Mouse (Mus musculus): Measurements from ENCODE around the gene Kctd21.

Kctd21 gene

GRCm38 (mm10) chr7:97391293-97392078 lies 59.4 kb downstream of the Kctd21 start:
- ChIA-PET CTCF (interaction anchor here in 1 of 4 experiments (0.7 kb wide), 1 partner anchor 61 kb away, joined by 11 read pairs; no protein-coding TSS in a partner anchor), POLR2A (interaction anchor here in 1 of 4 experiments (0.6 to 1.4 kb wide), 2 partner anchors 15 to 20 kb away, joined by 4 read pairs; partner anchors contain the start of gene Alg8)

GRCm38 (mm10) chr7:97392079-97392445 lies 59.9 kb downstream of the Kctd21 start:
- ChIA-PET CTCF (no interaction called here), POLR2A (no interaction called here)

DNA sequence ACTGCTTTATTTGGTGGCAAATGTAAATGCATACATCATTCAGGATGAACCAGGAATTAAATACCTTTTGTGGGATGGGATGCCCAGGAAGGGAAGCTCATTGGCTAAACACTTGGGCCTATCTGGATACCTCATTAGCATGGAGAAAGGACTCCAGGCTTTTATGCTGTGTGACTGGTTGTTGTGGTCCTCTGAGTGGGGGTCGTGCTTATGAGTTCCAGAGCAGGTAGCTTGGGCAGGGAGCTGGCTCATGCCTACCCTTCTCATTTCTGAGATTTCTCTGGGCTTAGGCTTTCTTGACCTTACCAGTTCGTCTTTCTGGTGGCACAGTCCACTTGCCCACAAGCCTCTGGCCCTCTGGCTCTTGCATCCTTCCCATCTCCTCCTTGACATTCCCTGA lies 62.2 kb downstream of the Kctd21 start:
- POLR2A ChIA-PET, result interaction anchor here in 2 of 4 experiments (0.9 to 3.4 kb wide), 3 partner anchors 14 to 23 kb away, joined by 3 to 15 read pairs (median 10); partner anchors contain the start of gene Alg8 (in 2 of the 2)
- CTCF ChIA-PET, result no interaction called here

DNA sequence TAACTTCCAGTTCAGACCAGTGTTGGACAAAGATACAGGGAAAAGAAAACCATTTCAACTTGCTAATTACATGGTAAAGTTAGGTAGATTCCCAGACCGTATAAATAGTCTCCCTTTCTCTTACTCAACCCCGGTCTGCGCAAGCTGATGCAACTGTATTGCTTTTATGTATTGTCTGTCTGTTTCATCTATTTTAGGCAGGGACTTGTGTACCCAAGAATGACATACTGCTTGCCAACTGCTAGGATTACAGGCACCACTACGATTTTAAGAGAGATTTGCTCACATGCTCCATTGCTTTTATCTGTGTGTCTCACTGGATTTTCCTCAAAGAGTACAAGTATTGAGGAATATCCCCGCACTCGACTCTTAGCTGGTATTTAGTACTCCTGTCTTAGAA lies 66.8 kb downstream of the Kctd21 start:
- POLR2A ChIA-PET, result interaction anchor here in 3 of 4 experiments (0.7 to 4.8 kb wide), 13 partner anchors 9 to 298 kb away, joined by 3 to 49 read pairs (median 5); partner anchors contain the start of gene Alg8 (in 3 of the 3)
- CTCF ChIA-PET, result no interaction called here
